Mouse (Mus musculus) cerebellum, adult 11 months (tissue): ENCODE results near the gene Gba2.

Source experiments
- DNase-seq: peaks from one replicate; pipeline ENCODE4 v3.0.0; 2022

The Gba2 gene

GRCm38 (mm10) chr4:43580721-43581120, 2.0 kb upstream of the Gba2 start:
- no peak for DNase-seq

DNA sequence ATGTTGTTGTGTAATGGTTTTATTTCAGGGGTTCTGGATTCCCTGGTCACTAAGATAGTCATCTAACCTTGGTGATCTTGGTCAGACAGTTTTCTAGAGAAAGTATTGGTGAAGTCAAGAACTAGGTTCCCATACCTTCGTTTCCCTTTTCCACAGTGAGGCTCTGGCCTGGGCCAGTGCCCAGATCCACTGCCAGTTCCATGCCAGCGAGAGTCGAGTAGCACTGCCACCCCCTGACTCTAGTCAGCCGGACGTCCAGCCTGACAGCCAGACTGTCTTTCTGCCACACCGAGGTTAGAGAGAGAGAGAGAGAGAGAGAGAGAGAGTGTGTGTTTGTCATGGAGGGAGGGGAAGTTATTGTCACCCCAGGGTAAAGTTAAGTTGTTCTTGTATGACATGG, 1.1 kb upstream of the Gba2 start:
- no peak for DNase-seq

- no peak for DNase-seq
Observed at GRCm38 (mm10) chr4:43579256-43579655, 583 bp upstream of the Gba2 start.

- no peak for DNase-seq
Observed at GRCm38 (mm10) chr4:43577237-43577881, 1.3 kb downstream of the Gba2 start.

DNA sequence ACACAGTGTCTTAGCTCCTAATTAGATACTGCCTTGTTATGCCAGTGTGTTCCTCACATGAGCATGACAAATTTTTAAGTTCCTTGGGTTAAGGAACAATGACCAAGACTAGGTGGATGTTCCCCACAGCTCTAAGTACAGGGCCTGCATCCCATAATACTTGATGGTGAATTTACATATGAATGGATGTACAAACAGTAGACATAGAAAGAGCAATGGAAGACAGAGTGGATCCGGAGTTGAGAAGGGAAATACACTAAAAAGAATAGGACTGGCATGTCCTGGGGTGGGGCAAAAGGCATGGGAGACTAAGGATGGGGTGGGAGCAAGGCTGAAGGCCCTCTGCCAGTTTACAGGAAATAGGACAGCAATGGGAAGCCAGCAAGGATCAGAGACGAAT, 3.3 kb downstream of the Gba2 start:
- DNase-seq: no peak

DNA sequence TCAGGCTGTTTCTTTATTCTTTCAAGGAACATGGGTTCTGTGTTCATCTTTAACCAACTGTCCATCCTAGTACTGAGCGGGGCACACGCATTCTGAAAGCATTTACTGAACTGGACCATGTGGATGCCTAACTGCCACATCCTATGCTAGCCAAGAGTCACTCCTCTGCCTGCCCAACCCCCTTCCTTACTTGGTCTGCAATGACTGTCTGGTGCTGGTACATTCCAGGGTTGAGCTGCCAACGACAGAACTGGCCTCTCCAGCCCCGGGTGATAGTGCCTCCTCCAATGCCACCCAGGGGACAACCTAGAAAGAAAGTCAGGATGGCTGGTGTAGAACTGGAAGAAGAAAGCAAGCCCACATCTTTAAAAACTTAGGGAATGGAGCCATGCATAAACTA, 5.1 kb downstream of the Gba2 start:
- DNase-seq: no peak

GRCm38 (mm10) chr4:43571395-43572045, 7.2 kb downstream of the Gba2 start:
- DNase-seq: no peak

DNA sequence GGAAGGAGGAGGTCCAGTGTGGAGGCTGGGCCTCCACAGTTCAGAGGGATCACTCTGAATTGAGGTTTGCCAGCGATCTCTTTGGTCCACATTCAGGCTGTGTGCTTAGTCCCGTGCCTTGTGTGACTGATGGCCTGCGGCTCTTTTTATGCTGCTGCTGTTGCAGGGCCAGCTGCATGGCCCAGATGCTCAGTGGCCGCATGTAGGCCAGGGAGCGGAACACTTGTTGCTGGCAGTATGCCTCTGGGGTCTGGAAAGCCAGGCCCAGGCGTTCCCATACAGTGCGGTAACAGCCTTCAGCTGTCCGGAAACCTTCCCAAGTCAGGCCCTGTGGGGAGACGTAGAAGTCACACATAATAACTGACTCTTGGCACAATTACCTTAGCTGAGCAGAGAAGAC, 11.5 kb downstream of the Gba2 start:
- DNase-seq: no peak

- no peak for DNase-seq
Observed at GRCm38 (mm10) chr4:43564231-43564630, 14.4 kb downstream of the Gba2 start.

GRCm38 (mm10) chr4:43563601-43563875, 15.1 kb downstream of the Gba2 start:
- no peak for DNase-seq

DNA sequence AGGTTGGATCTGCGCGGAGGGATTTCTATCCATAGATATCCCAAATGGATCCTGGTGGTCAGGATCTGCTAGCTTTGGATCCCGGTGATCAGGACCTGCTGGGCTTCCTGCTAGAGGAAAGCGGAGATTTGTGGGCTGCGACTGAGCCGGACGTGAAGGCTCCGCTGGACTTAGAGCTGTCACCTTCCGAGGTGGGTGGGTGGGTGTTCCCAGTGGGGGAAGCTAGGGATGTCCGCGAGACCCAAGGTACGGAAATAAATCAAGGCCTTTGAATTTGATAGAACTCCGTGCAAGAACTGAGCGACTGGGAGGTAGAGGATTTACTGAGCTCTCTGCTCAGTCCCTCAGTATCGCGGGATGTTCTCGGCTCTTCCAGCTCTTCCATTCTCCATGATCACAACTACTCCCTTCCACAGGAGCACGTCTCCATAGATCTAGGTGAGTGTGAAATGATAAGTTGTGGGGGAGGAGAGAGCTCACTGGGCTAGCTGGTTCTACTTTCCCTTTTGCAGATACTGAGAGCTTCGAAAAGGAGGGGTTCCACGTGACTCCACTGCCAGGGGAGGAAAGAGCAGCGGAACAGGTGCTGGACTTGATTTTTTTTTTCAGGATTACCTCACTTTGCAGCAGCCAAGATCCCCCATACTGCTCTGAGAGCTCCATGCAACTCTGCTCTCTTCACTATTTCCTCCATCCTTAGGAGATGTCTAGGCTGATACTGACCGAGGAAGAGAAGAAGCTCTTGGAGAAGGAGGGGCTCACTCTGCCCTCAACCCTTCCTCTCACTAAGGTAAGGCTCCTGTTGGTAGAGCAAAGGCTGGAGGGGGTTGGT, 15.7 kb downstream of the Gba2 start:
- no peak for DNase-seq

DNA sequence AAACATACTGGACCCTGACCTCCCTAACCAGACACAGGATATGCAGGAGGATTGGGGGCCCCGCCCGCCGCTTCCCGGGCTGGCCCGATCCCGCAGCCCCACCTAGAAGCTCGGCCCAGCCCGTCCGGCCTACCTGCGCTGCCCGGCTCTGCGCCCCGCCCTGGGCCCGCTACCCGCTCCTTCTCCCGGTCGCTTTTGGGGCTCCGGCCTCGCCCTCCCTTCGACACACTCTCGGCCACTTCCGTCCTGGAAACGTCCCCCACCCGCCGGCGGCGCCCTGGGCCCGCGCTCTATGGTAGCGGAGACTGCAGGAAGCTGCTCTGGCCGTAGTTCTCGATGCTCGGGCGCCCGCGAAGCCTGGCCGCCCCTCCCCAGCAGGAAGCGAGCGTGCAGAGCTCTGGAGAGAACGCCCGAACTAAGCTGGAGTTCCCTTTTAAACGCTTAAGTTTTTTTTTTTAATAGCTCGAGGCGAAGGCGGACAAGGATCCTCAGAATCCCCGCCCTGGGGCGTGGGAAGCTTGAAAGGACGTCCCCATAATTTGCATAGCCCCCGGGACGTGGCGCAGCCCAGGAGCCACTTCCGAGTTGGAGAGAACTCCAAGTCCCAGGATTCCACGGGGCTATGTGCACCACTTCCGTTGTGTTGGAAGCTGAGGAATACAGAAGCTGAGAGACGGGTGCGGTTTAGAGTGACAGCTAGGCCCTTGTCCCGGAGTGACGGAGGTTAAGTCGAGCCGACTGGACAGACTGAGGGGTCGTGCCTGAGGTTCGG, 16.5 kb downstream of the Gba2 start, which contains the start of the genes Creb3 and Tln1:
Gene Creb3, plus strand, starts transcription at position 336 of the 772 bp plus-strand sequence.
Gene Tln1, minus strand, starts transcription at position 695 of the 772 bp plus-strand sequence.
- DNase-seq: peak; percentile 88

- no peak for DNase-seq
Observed at GRCm38 (mm10) chr4:43561436-43561996, 17.2 kb downstream of the Gba2 start.

GRCm38 (mm10) chr4:43560976-43561375, 17.7 kb downstream of the Gba2 start:
- no peak for DNase-seq

DNA sequence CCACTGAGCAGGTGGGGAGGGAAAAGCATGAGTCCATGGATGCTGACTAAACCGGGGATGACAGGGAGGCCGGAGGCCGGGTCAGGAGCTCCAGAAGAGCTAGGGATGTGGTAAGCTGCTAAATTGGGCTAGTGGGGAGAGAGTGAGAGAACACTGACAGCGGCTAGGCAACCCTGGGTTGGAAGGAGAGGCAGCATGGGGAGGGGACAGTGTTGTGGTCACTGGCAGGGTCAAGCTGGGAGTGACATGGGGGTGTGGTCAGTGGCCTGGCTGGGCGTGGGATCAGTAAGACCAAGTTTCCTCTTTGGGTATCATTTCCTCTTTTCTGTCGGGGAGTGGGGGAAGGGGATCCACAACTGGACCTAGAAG, 18.4 kb downstream of the Gba2 start:
- no peak for DNase-seq

- no peak for DNase-seq
Observed at GRCm38 (mm10) chr4:43559519-43560242, 19.0 kb downstream of the Gba2 start.

DNA sequence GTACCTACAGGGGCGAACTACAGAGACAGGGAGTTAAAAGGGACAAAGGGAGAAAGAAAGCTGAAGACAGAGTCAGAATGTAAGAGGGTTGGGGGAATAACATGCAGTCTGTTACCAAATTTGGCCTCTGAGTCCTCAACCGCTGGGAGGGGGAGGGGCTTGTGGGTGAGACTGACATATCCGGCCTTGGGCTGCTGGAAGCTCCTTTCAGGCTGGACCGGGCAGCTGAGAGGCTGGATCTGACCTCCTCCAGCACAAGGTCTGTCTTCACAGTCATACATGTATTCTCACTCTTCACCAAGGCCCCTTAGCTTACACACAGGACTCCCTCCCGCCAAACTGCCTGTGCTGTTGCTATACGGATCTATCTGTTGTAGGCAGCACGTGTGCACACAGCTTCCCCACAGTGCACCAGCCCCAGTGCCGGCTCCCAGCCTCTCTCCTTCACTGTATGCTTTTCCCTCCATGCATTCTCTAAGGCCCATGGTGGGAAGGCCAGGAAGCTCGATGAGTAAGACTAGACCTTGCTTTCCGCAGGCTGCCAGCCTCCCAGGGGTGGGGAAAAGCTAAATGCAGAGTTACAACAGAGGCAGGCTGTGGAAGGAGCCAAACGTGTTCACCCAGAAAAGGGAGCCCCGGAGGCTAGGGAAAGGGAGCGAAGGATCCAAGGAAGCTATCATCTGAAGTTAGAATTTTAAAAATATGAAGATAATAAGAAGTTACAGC, 19.9 kb downstream of the Gba2 start:
- DNase-seq: no peak

- no peak for DNase-seq
Observed at GRCm38 (mm10) chr4:43558028-43558630, 20.5 kb downstream of the Gba2 start.

DNA sequence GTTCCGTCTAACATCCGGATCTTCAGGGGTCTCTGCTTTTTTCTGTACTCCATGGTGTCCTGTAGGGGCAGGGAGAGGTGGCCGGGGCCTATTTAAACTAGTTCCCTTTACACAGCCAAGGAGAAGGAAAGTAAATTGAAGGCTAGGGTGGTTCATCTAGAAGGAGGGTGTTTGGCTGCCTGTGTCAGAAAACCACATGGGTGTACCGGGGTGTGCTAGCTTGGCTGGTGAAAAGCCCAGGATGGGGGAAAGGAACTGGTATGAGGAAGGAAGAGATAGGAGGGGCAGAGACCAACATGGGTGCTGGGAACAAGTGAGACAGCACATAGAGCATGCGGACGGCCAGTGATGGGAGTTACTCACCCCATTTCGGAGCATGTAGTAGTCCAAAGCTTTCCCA, 22.7 kb downstream of the Gba2 start:
- DNase-seq: no peak

DNA sequence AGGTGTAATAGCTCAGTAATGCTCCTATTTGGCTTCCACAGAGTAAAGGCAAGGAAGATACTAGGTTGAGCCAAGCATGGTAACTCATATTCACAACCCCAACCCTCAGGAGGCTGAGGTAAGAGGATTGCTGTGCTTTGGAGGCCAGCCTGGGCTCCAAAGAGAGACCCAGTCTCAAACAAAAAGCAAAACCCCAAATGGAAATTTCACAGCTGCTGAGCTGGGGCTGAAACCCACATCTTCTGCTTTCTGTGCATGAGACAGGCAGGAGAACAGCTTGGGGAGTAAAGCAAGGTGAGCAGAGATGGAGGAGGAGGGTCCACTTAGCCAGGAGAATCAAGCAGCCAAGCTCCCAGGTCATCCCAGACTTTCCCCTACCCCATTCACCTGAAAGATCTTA, 24.8 kb downstream of the Gba2 start:
- no peak for DNase-seq

- DNase-seq: no peak
Observed at GRCm38 (mm10) chr4:43552437-43552836, 26.2 kb downstream of the Gba2 start.
